Mouse (Mus musculus) lung, adult 2 months (tissue): Measurements from ENCODE around the gene Ift81.

Experiments
- CTCF ChIP-seq: fragments of 200-500 bp; IDR thresholded peaks from 2 replicates; pipeline ENCODE4 v1.5.1; 2011; ENCODE audit warnings: mild to moderate bottlenecking, low read length, control low read depth; ENCODE audit not compliant: insufficient read depth
- POLR2A ChIP-seq: fragments of 200-500 bp; IDR thresholded peaks from 2 replicates; pipeline ENCODE4 v1.6.1; 2011; ENCODE audit warnings: low read depth, mild to moderate bottlenecking, control low read depth, low read length, borderline replicate concordance; ENCODE audit errors: extremely low read depth

- no peak for TF ChIP-seq CTCF
- no peak for TF ChIP-seq POLR2A
Observed at GRCm38 (mm10) chr5:122518247-122518646, 96.1 kb downstream of the Ift81 start.
